Mouse (Mus musculus) heart, postnatal 36 days (tissue): ENCODE measurements at regions not wholly inside any gene's neighbourhood (a gene's known extent, or its start where the extent isn't known, plus 50 kb on each side); places are given as distances from the start of the nearest gene placed in this dataset.
"Not testable (repeated sequence)": the region's sequence is repeated elsewhere in the genome, so short reads cannot be mapped to it uniquely, and the experiment has no call there.

Experiments
- DNase-seq, 2 experiments: peaks; one replicate each; pipeline ENCODE4 v3.0.0; 2021 to 2022
- intact Hi-C: fragments of 180-260 bp; cut with DNase I; formaldehyde crosslinking; loops from one replicate; pipeline ENCODE4 v1.15.1; 2025

- intact Hi-C loops, DNase-seq: not testable (repeated sequence)
These were observed 868.4 kb upstream of the Olfr1507 start for GRCm38 (mm10) chr14:53363995-53364394.

GRCm38 (mm10) chr14:53362054-53362453 lies 866.5 kb upstream of the Olfr1507 start:
- DNase-seq, intact Hi-C loops: not testable (repeated sequence)

- intact Hi-C loops, DNase-seq: not testable (repeated sequence)
These were observed 861.9 kb upstream of the Olfr1507 start for GRCm38 (mm10) chr14:53357498-53357897.

- intact Hi-C loops, DNase-seq: not testable (repeated sequence)
These were observed 861.2 kb upstream of the Olfr1507 start for GRCm38 (mm10) chr14:53356783-53357182.

GRCm38 (mm10) chr14:53351457-53351856 lies 855.9 kb upstream of the Olfr1507 start:
- intact Hi-C loops, DNase-seq: not testable (repeated sequence)

GRCm38 (mm10) chr14:53350780-53351179 lies 855.2 kb upstream of the Olfr1507 start:
- DNase-seq, intact Hi-C loops: not testable (repeated sequence)

- DNase-seq, intact Hi-C loops: not testable (repeated sequence)
These were observed 853.6 kb upstream of the Olfr1507 start for GRCm38 (mm10) chr14:53349111-53349510.

- DNase-seq, intact Hi-C loops: not testable (repeated sequence)
These were observed 850.0 kb upstream of the Olfr1507 start for GRCm38 (mm10) chr14:53345568-53345967.

- DNase-seq, intact Hi-C loops: not testable (repeated sequence)
These were observed 848.3 kb upstream of the Olfr1507 start for GRCm38 (mm10) chr14:53343849-53344248.

- intact Hi-C loops, DNase-seq: not testable (repeated sequence)
These were observed 843.6 kb upstream of the Olfr1507 start for GRCm38 (mm10) chr14:53339167-53339566.

- intact Hi-C loops, DNase-seq: not testable (repeated sequence)
These were observed 841.9 kb upstream of the Olfr1507 start for GRCm38 (mm10) chr14:53337446-53337845.

GRCm38 (mm10) chr14:53336705-53337104 lies 841.2 kb upstream of the Olfr1507 start:
- intact Hi-C loops, DNase-seq: not testable (repeated sequence)

- intact Hi-C loops, DNase-seq: not testable (repeated sequence)
These were observed 838.9 kb upstream of the Olfr1507 start for GRCm38 (mm10) chr14:53334451-53334850.

GRCm38 (mm10) chr14:53331153-53331552 lies 835.6 kb upstream of the Olfr1507 start:
- intact Hi-C loops, DNase-seq: not testable (repeated sequence)

GRCm38 (mm10) chr14:53324367-53324766 lies 828.8 kb upstream of the Olfr1507 start:
- intact Hi-C loops, DNase-seq: not testable (repeated sequence)

- intact Hi-C loops, DNase-seq: not testable (repeated sequence)
These were observed 823.2 kb upstream of the Olfr1507 start for GRCm38 (mm10) chr14:53318512-53319309.

- intact Hi-C loops, DNase-seq: not testable (repeated sequence)
These were observed 816.9 kb upstream of the Olfr1507 start for GRCm38 (mm10) chr14:53312490-53312889.

GRCm38 (mm10) chr14:53303179-53303578 lies 807.6 kb upstream of the Olfr1507 start:
- DNase-seq, intact Hi-C loops: not testable (repeated sequence)

- intact Hi-C loops, DNase-seq: not testable (repeated sequence)
These were observed 806.9 kb upstream of the Olfr1507 start for GRCm38 (mm10) chr14:53302491-53302829.

- intact Hi-C loops, DNase-seq: not testable (repeated sequence)
These were observed 806.4 kb upstream of the Olfr1507 start for GRCm38 (mm10) chr14:53301722-53302490.

- DNase-seq, intact Hi-C loops: not testable (repeated sequence)
These were observed 805.6 kb upstream of the Olfr1507 start for GRCm38 (mm10) chr14:53301110-53301509.
